Mouse (Mus musculus): ENCODE results near the gene Brk1. TPM values are rescaled to one million over a fixed set of nuclear protein-coding genes. Genes with fewer than 3 reads are reported as not detected.

Gene Brk1
- polyA plus RNA-seq, 3 experiments from 2014 or later, result 274 to 315 (median 285) TPM

GRCm38 (mm10) chr6:113660492-113661352, 56.1 kb downstream of the Brk1 start:
- peak; percentile 65 for ATAC-seq

DNA sequence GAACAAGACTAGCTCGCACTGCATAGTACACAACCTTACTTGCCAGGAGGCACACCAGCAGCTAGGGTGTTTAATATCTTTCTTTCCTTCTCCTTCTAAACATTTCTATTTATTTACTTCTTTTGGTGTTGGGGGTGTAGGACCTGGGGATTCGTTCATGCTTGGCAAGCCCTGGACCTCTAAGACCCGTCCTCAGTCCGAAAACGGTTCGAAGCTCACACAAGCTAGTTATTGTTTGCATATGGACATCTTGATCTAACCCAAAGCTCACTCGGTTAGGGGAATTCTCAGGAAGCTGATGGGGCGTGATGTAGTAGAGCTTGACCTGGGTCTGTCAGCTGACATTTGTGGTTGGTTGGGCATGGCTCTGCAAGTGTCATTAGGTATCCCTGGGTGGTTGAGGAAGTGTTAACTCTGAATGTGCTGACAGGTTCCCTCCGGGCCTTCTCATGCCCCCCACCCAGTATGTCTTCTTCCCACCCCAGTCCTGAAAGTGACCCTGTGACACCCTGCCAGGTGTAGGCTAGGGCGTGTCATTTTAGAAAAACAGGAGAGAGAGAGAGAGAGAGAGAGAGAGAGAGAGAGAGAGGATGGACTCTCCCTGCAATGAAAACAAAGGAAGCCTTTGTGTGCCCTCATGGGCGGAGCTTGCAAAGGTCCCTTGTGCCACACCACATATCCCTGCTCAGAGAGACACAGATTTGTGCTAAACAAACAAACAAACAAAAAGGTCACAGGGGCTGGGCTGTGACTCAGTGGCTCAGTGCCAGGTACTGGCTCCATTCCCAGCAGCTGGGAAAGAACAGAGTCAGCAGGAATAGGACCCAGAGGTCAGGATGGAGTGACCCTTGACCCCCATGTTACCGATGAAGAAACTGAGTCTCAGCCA, 57.0 kb downstream of the Brk1 start:
- ATAC-seq, result peak; percentile 68

GRCm38 (mm10) chr6:113662964-113663700, 58.6 kb downstream of the Brk1 start:
- no peak for ATAC-seq

DNA sequence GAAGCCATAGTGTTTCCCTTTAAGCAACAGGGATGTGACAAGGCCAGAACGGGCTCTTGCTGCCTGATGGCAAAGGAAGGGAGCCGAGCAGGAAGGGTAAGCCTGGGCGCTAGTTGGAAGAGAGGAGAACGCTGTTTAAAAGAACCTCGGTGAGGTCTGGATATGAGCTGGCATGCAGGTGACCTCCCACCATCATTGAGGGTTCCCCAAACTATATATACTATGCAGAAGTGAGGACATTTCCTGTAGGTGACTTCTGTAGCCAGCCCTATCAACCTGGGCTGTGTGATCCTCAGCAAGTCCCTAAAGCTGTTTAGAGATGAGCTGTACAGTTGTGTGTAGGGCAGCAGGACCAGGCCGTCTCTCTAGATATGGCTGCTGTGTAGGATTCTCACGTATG, 59.7 kb downstream of the Brk1 start:
- no peak for ATAC-seq

Other genes starting within 250 kb of the Brk1 start
- gene Tada3, start 226.9 kb upstream of the Brk1 start, polyA plus RNA-seq (2017; shearing (Covaris generic)), result 10 to 100 TPM; 27.5 to 44.5 (median 43.3) TPM
- gene Arpc4, start 226.7 kb upstream of the Brk1 start, polyA plus RNA-seq (2017; shearing (Covaris generic)), result 100 to 1,000 TPM; 516 to 980 (median 581) TPM
- gene Ttll3, start 215.5 kb upstream of the Brk1 start, polyA plus RNA-seq (2017; shearing (Covaris generic)), result 10 to 100 TPM in 2 of 3 experiments, 1 to 10 TPM in 1; 6.6 to 18.5 (median 16.4) TPM
- gene Rpusd3, start 185.4 kb upstream of the Brk1 start, polyA plus RNA-seq (2017; shearing (Covaris generic)), result 10 to 100 TPM in 2 of 3 experiments, 1 to 10 TPM in 1; 6.5 to 13.4 (median 12.0) TPM
- not detected for gene Cidec, start 169.0 kb upstream of the Brk1 start, polyA plus RNA-seq (2017; shearing (Covaris generic))
- 10 to 100 TPM; 50.3 to 60.1 (median 56.3) TPM for gene Jagn1, start 162.2 kb upstream of the Brk1 start, polyA plus RNA-seq (2017; shearing (Covaris generic))
- gene Il17re, start 146.3 kb upstream of the Brk1 start, polyA plus RNA-seq (2017; shearing (Covaris generic)), result 1 to 10 TPM in 2 of 3 experiments, under 1 TPM in 1; 0.69 to 8.2 (median 1.9) TPM
- gene Il17rc, start 133.3 kb upstream of the Brk1 start, polyA plus RNA-seq (2017; shearing (Covaris generic)), result under 1 TPM in 2 of 3 experiments, not detected in 1; 0.32 to 0.47 TPM
- 1 to 10 TPM; 6.1 to 9.2 (median 8.1) TPM for gene Creld1, start 121.5 kb upstream of the Brk1 start, polyA plus RNA-seq (2017; shearing (Covaris generic))
- under 1 TPM in 1 of 3 experiments, not detected in 2; 0.17 TPM for gene Prrt3, start 102.8 kb upstream of the Brk1 start, polyA plus RNA-seq (2017; shearing (Covaris generic))
- 10 to 100 TPM; 57.0 to 69.1 (median 62.4) TPM for gene Emc3, start 73.1 kb upstream of the Brk1 start, polyA plus RNA-seq (2017; shearing (Covaris generic))
- gene Fancd2, start 73.1 kb upstream of the Brk1 start, polyA plus RNA-seq (2017; shearing (Covaris generic)), result 1 to 10 TPM; 1.4 to 9.7 (median 2.0) TPM
- gene Fancd2os, start 4.1 kb upstream of the Brk1 start, polyA plus RNA-seq (2017; shearing (Covaris generic)), result not detected
- 10 to 100 TPM in 2 of 3 experiments, 1 to 10 TPM in 1; 9.9 to 12.3 (median 12.0) TPM for gene Vhl, start 19.2 kb downstream of the Brk1 start, polyA plus RNA-seq (2017; shearing (Covaris generic))
- 10 to 100 TPM; 18.1 to 35.7 (median 21.5) TPM for gene Irak2, start 33.7 kb downstream of the Brk1 start, polyA plus RNA-seq (2017; shearing (Covaris generic))
- 1 to 10 TPM; 3.2 to 7.7 (median 7.5) TPM for gene Tatdn2, start 92.3 kb downstream of the Brk1 start, polyA plus RNA-seq (2017; shearing (Covaris generic))
- gene Ghrl, start 115.1 kb downstream of the Brk1 start, polyA plus RNA-seq (2017; shearing (Covaris generic)), result under 1 TPM in 2 of 3 experiments, not detected in 1; 0.64 to 0.73 TPM
- gene Sec13, start 136.0 kb downstream of the Brk1 start, polyA plus RNA-seq (2017; shearing (Covaris generic)), result 100 to 1,000 TPM; 145 to 155 (median 153) TPM